Mouse (Mus musculus) lung, adult 18-20 months (tissue): ENCODE measurements at regions not wholly inside any gene's neighbourhood (a gene's known extent, or its start where the extent isn't known, plus 50 kb on each side); places are given as distances from the start of the nearest gene placed in this dataset.

Experiments used
- DNase-seq, 2 experiments: peaks; one replicate each; pipeline ENCODE4 v3.0.0; 2022; ENCODE audit warnings: mixed read lengths in 2 of 2

DNA sequence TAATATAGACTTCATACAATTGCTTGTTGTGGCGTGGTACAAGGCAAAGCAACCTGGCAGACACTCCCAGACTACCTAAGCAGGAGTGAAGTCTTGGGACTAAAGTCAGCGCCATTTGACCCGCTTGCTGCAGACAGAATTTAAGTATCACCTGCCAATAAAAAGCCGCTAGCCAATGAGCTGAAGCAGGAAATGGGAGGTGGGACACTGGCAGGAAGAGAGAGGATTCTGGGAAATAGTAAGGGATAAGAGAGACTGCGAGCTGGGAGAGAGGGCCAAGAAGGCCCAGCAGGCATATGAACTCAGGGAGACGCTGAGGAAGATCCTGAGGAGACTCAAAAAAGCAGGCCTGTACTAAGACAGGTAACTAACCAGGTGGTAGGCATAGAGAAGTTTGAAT, 102.0 kb upstream of the Slc22a12 start:
- DNase-seq, result no peak

DNA sequence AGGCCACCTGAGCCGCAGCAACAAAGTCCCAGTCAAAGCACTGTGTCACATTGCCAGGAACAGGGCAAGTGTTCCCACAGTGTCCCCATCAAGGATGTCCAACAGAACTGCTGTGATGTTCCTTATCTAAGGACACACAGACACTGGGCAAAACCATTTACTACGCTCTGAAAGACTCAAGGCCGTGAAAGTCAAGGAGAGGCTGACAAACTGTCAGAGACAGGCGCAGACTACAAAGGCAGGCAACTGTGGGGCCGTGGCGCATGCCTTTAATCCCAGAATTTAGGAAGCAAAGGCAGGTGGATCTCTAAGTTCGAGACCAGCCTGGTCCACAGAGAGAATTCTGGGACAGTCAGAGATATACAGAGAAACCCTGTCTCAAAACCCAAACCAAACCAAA, 96.8 kb upstream of the Slc22a12 start:
- no peak for DNase-seq

DNA sequence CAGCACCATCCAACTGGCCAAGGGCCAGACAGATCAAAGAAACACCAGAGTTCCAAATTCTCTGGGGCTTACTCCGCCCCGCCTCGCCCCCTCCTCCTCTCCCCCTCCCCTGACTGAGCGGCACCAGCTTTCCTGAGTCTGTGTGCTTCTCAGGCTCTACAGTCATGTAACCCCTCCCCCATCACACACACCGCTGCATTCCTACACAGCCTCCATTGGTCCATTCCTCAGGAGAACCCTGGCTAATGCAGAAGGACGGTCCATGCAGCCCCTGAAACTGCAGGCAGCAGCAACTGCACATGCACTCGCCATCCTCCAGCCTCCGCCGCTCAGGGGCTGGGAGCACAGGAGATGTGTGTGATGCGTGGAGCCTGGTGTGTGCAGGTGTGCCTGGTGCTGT, 90.6 kb upstream of the Slc22a12 start:
- DNase-seq, result no peak

DNA sequence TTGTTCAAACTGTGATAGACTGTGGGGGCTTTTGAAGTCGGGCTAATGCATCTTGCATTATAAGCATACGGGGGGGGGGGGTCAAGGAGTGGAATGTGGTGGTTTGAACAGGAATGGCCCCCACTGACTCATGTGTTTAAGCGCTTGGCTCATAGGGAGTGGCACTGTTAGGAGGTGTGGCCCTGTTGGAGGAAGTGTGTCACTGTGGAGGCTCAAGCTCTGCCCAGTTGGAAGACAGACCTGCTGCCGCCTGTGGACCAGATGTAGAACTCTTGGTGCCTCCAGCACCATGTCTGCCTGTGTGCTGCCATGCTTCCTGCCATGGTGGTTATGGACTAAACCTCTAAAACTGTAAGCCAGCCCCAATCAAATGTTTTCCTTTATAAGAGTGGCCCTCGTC, 89.0 kb upstream of the Slc22a12 start:
- no peak for DNase-seq

DNA sequence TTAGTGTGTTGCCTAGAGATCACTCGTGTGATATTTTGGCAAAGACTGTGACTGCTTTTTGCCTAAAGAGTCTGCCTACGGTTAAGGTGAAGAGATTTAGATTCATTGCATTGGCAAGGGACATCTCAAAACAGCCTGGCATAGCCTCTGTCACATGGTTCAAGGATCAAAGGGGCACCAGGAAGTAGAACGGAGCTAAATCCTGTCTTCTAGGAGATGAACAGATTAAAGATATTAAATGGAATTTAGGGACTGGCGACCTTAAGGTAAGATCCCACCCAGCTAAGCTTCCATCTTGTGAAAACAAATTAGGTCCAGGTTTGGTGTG, 87.7 kb upstream of the Slc22a12 start:
- no peak for DNase-seq

DNA sequence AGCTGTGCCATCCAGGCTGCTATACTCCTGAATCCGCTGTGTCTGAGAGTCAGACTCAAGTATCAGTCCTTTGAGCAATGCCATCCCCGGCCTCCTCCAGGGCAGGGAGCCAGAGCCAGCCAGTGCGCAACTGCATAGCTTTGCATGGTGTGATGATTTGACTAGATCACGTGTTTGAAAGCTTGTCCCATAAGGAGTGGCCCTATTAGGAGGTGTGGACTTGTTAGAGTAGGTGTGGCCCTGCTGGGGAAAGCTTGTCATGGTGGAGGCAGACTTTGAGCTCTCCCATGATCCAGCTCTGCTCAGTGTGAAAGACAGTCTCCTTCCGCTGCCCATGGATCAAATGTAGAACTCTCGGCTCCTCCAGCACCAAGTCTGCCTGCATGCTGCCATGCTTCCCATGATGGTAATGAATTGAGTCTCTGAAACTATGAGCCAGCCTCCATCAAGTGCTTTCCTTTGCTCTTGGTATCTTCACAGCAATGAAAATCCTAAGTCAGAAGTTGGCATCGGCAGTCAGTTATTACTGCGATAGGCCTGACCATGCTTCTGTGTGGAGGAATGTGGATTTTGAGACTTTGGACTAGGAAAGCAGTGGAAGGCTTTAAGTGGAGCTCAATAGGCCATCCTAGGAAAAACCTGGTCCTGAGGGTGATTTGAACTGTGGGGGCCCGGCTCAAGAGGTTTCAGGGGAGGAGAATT, 87.2 kb upstream of the Slc22a12 start:
- DNase-seq, result no peak

DNA sequence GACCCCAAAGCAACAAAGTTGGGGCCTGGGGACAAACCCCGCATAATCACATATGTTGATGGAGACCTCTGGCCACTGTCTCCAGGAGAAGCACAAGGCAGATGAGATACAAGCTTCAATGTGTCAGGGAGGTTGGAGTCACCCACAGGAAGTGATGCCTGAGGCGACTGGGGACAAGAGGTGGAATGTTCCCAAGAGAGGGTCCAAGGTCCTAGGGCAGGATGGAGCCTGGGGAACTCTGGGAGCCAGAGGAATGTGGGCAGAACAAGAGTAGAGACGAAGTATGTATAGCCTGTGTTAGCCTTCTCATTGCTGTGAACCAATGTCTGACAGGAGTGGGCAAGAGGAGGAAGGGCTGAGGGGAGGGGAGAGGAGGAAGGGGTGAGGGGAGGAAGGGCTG, 82.7 kb upstream of the Slc22a12 start:
- no peak for DNase-seq

DNA sequence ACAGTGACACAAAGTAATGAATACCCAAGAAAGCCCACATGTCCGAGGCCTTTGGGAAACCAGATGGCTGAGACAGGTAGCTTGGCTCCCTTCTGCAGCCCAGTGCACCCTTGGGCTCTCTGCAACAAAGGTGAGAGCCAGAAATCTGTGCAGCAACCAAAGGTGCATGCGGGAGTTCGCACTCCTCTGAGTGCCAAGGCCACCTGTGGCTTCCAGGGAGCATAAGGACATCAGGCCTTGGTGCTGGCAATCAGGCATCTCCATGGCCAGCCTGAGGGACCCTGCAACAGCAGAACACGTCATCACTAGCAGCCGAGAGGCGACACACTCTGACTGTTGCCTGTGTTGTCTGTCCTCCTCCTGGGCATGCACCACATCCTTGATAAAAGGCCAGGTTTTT, 78.2 kb upstream of the Slc22a12 start:
- DNase-seq, result no peak

DNA sequence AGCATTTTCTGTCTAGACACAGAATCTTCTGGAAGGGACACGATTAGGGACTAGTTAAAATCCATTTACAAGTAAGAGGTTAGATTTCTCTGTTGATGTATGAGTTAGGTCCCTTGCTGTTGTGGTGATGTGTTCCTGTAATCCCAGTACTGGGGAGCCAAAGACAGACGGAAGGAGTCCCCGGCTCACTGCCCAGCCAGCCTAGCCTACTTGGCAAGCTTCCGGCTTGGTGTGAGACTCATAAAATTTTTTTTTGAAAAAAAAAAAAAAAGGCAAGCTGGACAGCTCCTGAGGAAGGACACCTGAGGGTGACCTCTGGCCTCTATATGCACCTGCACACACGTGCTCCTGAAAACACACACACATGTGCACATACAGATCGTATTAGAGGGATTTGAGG, 76.7 kb upstream of the Slc22a12 start:
- no peak for DNase-seq

DNA sequence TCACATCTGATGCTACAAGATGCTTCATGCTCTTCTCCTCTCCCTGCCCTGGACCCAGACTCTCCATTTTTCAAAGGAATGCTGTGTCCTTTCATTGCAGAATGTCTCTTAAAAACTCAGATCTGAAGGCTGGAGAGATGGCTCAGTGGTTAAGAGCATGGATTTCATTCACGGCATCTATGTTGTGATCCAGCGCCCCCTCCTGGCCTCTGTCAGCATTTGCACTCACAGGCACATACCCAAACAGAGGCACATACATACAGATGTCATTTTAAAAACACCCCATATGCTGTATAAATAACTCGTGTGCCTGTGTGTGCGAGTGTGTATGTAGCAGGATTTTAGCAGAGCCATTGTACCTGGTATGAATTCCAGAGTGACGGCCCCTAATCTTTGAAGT, 73.8 kb upstream of the Slc22a12 start:
- DNase-seq, result no peak

DNA sequence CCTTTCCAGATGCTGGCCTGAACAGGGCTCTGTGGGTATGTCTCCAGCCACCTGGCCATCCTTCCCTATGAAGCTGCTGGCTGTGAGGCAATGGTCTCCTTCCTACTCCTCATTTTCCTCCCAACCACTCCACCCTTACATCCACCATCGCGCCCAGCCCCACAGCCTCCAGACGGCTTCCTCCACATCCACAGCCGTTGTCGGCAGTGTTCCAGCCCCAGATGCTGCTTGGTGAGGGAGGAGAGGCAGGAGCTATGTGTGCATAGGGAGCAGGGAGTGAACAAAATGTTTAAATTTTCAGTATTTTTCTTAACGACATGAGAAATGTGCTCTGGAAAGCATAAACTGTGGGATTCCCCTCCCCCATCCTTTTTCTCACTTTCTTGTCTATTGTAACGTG, 69.6 kb upstream of the Slc22a12 start:
- no peak for DNase-seq

DNA sequence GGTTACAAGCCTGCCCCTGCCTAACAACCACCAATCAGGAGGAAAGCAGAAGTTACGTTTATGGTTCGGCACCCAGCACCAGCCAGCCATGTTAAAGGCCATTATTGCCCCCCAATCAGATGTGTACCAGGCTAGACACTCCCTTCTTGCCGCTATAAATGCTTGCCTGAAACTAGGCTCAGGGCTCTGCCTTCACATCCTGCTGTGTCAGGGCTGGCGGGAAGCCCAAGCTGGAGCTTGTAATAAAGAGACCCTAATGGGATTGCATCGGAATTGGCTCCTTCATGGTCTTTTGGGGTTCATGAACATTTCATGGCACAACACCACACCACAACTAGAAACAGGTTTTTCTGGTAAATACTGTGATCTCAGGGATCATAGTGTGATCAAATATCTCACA, 69.1 kb upstream of the Slc22a12 start:
- no peak for DNase-seq

DNA sequence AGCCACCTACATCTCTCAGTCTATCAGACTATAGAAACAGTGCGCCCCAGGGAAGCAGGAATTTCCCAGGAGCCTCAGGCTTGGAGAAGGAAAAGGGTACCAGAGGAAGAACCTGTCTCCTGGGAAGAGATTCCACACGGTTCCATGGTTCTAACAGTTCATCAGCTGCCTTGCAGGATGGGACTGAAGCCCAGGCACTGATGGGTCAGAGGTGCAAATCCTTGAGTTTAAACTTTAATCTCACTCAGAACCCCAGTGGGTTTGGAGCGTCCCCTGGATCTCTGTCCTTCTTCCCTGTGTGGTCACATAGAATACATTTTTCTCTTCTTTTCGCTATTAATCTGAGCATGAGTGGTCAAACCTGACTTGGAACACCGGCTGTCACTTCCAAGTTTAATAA, 67.9 kb upstream of the Slc22a12 start:
- DNase-seq, result no peak

DNA sequence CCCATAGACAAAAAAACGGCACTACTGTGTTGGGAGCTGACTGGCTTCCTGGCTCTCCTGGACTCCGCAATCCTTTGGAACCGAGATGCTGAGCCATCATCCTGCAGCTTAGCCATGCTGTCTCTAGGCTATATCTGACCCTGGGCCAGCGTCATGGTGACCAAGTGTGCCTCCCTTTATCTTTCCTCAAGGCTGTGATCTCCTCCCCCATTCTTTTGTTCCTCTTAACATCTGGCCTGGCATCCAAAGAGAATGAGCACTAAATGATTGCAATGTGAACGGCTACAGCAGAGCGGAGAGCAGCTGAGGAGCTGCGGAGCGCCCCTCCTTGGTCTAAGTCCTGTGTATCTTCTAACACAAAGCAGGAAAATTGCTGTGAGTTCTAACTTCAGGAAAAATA, 67.2 kb upstream of the Slc22a12 start:
- DNase-seq, result no peak

DNA sequence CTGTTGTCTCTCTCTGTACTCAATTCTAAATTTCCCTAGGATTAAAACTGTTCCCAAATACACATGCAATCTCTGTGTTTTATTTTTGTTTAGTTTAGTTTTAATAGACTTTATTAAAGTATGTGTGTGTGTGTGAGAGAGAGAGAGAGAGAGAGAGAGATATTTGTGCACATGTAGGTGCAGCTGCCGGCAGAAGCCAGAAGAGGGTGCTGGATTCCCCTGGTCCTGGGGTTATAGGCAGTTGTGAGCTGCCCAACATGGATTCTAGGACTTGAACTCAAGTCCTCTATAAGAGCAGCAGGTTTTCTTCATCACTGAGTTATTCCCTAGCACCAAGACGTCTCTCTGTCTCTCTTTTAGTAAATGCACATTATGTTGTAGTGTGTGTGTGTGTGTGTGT, 64.7 kb upstream of the Slc22a12 start:
- no peak for DNase-seq

DNA sequence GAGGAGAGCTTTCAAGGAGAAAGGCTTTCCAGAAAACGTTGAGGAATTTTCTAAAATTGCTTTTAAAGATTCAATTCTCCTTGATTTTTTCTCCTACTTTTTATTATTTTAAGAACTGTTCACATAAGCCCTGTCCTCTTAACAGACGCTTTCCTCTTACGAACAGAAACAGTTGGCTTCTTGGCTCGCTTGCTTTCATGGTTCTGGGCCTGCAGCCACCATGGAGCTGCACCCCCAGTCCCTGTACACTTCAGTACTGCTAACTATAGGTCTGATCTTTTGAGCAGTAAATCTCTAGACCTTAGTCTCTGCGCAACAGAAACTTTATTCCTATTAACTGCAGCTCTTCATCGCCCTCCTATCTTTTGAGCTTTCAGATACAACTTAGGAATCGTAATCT, 63.8 kb upstream of the Slc22a12 start:
- DNase-seq, result no peak

DNA sequence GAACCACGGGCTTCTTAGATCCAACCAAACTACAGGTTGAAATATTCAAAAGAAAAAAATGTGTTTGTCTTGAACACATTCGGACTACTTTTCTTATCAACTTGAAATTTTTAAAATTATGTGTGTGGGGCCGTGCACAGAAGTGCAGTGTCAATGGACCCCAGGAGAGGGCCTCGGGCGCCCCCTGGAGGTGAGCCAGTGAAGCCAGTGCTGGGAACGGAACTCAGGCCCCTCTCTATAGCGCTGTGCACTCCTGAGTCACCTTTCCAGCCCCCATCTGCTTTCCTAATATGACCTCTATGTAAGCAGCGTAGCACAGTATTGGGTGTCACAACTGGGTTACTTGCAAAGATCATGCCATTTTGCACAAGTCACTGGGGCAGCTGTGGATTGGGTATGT, 61.9 kb upstream of the Slc22a12 start:
- no peak for DNase-seq

DNA sequence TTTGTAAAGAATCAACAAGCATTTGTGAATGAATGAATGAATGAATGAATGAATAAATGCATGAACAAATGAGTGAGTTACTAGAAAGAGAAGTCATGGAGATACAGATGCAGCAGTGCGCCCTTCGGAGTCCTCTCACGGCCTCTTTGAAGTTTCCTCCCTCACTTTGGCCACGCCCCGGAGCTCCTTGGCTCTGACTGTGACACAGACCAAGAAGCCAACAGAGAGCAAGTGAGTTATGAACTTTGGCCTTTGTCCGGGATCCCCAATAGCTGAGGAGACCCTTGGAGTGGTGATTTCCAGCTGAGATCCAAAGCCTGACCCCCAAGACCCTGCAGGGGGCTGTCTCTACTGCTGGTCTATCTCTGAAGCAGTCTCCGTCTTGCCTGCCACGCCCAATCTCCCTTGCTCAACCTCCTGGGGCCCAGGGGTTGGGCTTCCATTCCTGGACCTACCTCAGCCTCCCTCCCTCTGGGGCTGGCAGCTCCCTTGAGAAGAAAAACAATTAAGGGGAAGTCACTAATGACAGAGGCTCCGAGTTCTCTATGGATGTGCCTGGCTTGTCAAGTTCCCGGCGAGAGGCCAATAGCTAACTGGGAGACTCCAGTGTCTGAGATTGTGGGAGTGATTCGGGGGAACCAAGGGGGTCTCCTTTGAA, 58.2 kb upstream of the Slc22a12 start:
- no peak for DNase-seq

DNA sequence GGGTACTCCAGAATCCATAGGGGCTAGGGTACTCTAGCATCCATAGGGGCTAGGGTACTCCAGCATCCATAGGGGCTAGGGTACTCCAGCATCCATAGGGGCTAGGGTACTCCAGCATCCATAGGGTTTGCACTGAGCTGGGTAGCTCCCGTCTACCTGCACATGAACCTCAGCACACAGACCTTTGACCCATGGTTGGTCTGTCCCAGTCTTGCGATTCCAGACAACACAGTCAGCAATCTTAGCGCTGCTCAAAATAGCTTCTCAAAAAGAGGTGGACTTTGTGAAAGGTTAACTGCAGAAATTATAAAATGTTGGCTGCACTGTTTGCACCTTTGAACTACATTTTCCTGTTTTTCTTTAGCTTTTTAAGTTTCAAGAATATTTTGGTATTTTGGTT, 56.4 kb upstream of the Slc22a12 start:
- no peak for DNase-seq

DNA sequence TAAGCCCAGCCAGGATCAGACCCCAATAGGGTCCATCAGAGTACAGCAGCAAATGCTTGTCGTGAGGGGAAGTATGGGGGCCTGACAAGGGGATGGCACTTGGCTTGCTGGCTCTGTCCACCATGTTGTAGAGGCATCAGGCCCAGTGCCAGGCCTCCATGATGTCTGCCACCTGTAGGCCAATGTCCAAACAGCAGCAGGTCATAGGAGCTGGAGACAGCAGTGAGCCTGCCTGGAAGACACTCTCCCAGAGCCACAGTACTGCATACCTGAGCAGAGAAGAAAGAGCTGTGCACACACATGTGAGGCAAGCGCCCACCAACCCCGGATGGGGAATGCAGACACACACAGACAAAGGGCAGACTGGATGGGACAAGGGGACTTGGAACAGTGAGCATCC, 55.4 kb upstream of the Slc22a12 start:
- DNase-seq, result no peak

DNA sequence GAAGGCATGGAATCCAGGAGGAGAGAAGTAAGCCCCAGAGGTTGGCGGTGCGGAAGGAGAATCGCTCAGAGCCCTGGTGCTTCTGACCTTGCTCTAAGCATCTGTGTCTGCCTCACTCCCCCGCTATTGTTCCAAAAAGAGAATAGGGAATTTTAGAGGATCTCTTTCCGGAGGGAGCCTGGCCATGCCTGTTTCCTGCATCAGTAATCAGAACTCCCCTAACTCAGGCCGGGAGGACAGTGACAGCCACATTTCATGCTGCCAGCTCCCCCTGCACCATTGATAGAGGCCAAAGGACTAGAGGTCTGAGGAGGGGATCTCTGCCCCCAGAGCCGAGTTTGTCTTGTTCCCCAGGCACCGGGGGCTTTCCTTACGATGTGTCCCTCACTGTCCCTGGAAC, 53.0 kb upstream of the Slc22a12 start:
- no peak for DNase-seq
